Mouse (Mus musculus) C2C12 (cell line): ENCODE results near the gene Rfx7. TPM values are rescaled to one million over a fixed set of nuclear protein-coding genes. Genes with fewer than 3 reads are reported as not detected.

ENCODE experiments used
- H3K27me3 ChIP-seq: one replicate; pipeline ENCODE4 v1.6.1; 2011; ENCODE audit not compliant: control insufficient read depth, insufficient read depth, insufficient read length
- H3K36me3 ChIP-seq: one replicate; pipeline ENCODE4 v1.6.1; 2011; ENCODE audit not compliant: control insufficient read depth, insufficient read depth
- H3K4me3 ChIP-seq: one replicate; pipeline ENCODE4 v1.5.1; 2011; ENCODE audit warnings: mild to moderate bottlenecking, control low read depth; ENCODE audit not compliant: poor library complexity, insufficient read depth, severe bottlenecking
- H3K79me2 ChIP-seq: one replicate; pipeline ENCODE4 v1.6.1; 2011; ENCODE audit not compliant: control insufficient read depth, insufficient read depth
- H3K79me3 ChIP-seq: one replicate; pipeline ENCODE4 v1.6.1; 2011; ENCODE audit warnings: low read depth, control low read depth
- H3ac ChIP-seq: one replicate; pipeline ENCODE3; 2011; ENCODE audit warnings: low read depth; ENCODE audit not compliant: control insufficient read depth, insufficient read length
- CEBPB ChIP-seq: IDR thresholded peaks from one replicate; pipeline ENCODE4 v1.6.1; 2011; ENCODE audit warnings: low read depth, mild to moderate bottlenecking, control low read depth, moderate library complexity
- CTCF ChIP-seq: IDR thresholded peaks from one replicate; pipeline ENCODE4 v1.5.1; 2011; ENCODE audit not compliant: control insufficient read depth, insufficient read depth, insufficient read length
- FOSL1 ChIP-seq: IDR thresholded peaks from one replicate; pipeline ENCODE4 v1.8.0; 2011; ENCODE audit warnings: mild to moderate bottlenecking, low read length; ENCODE audit not compliant: poor library complexity, insufficient read depth, severe bottlenecking
- MAX ChIP-seq: IDR thresholded peaks from one replicate; pipeline ENCODE4 v1.6.1; 2011; ENCODE audit warnings: mild to moderate bottlenecking, control low read depth
- MYOD1 ChIP-seq: IDR thresholded peaks from one replicate; pipeline ENCODE4 v1.6.1; 2011; ENCODE audit warnings: low read depth; ENCODE audit not compliant: control insufficient read depth, insufficient read length
- MYOG ChIP-seq: IDR thresholded peaks from one replicate; pipeline ENCODE4 v1.6.1; 2011; ENCODE audit not compliant: control insufficient read depth, insufficient read length; ENCODE audit errors: extremely low read depth
- USF1 ChIP-seq: IDR thresholded peaks from one replicate; pipeline ENCODE4 v1.6.1; 2011; ENCODE audit warnings: low read depth, mild to moderate bottlenecking, control low read depth, moderate library complexity
- polyA plus RNA-seq: library from polyadenylated mRNA; unstranded; fragments of >200 nt; fragmentation: generic; extraction: Trizol; gene quantifications from one replicate; pipeline ENCODE4 v1.2.1, GENCODE M21; 2012; ENCODE audit warnings: missing spikeins

Rfx7 gene
- polyA plus RNA-seq, 1 experiment: 3.9 TPM

- no peak for TF ChIP-seq CEBPB
- no peak for TF ChIP-seq CTCF
- TF ChIP-seq MYOG: no peak
- TF ChIP-seq USF1: no peak
- no peak for TF ChIP-seq MAX
- no peak for TF ChIP-seq MYOD1
- no peak for TF ChIP-seq FOSL1
Observed at GRCm38 (mm10) chr9:72655602-72656001, 123.6 kb downstream of the Rfx7 start.

GRCm38 (mm10) chr9:72656491-72656890 is 124.5 kb downstream of the Rfx7 start:
- Histone ChIP-seq H3ac (no peak overlapping the region), H3K4me3 (no peak overlapping the region), H3K79me2 (no peaks in the 10 kb centered on the region), H3K27me3 (no peaks in the 10 kb centered on the region), H3K79me3 (no peaks in the 10 kb centered on the region), H3K36me3 (no peaks in the 10 kb centered on the region)
- no peak for TF ChIP-seq CTCF

More at GRCm38 (mm10) chr9:72655602-72656001, 123.6 kb downstream of the Rfx7 start:
- Histone ChIP-seq H3K79me3 (no peaks in the 10 kb centered on the region), H3ac (no peak overlapping the region), H3K79me2 (no peaks in the 10 kb centered on the region), H3K4me3 (no peak overlapping the region), H3K36me3 (no peaks in the 10 kb centered on the region), H3K27me3 (no peaks in the 10 kb centered on the region)

- TF ChIP-seq MAX (no peak), MYOD1 (no peak), USF1 (no peak), CEBPB (no peak), MYOG (no peak), FOSL1 (no peak), CTCF (no peak)
- H3K79me3 ChIP-seq: no peaks in the 10 kb centered on the region
- H3K36me3 ChIP-seq: no peaks in the 10 kb centered on the region
- H3ac ChIP-seq: no peak overlapping the region
- H3K79me2 ChIP-seq: no peaks in the 10 kb centered on the region
- no peaks in the 10 kb centered on the region for H3K27me3 ChIP-seq
- no peak overlapping the region for H3K4me3 ChIP-seq
Observed at GRCm38 (mm10) chr9:72656940-72657339, 124.9 kb downstream of the Rfx7 start.

GRCm38 (mm10) chr9:72657694-72658093 is 125.7 kb downstream of the Rfx7 start:
- TF ChIP-seq MYOG (no peak), MAX (no peak), CTCF (no peak), CEBPB (no peak), FOSL1 (no peak), MYOD1 (no peak), USF1 (no peak)

GRCm38 (mm10) chr9:72660139-72660538 is 128.1 kb downstream of the Rfx7 start:
- Histone ChIP-seq H3K79me2 (peaks cover 30% of the 10 kb centered on the region), H3K27me3 (no peaks in the 10 kb centered on the region), H3ac (no peak overlapping the region), H3K79me3 (peaks cover 26% of the 10 kb centered on the region), H3K36me3 (peaks cover 12% of the 10 kb centered on the region), H3K4me3 (no peak overlapping the region)
- TF ChIP-seq FOSL1: no peak
- TF ChIP-seq MAX: no peak
- no peak for TF ChIP-seq CTCF
- TF ChIP-seq USF1: no peak

More at GRCm38 (mm10) chr9:72657694-72658093, 125.7 kb downstream of the Rfx7 start:
- Histone ChIP-seq H3ac (no peak overlapping the region), H3K79me3 (peaks cover 4% of the 10 kb centered on the region), H3K4me3 (no peak overlapping the region), H3K79me2 (peaks cover 6% of the 10 kb centered on the region), H3K27me3 (no peaks in the 10 kb centered on the region), H3K36me3 (no peaks in the 10 kb centered on the region)

GRCm38 (mm10) chr9:72660911-72661310 is 128.9 kb downstream of the Rfx7 start:
- H3K4me3 ChIP-seq: no peak overlapping the region
- TF ChIP-seq USF1 (no peak), CEBPB (no peak), MYOG (no peak), MYOD1 (no peak), MAX (no peak), CTCF (no peak), FOSL1 (no peak)

GRCm38 (mm10) chr9:72661561-72661894 is 129.5 kb downstream of the Rfx7 start:
- H3K79me2 ChIP-seq: peaks cover 44% of the 10 kb centered on the region
- H3K4me3 ChIP-seq: peak overlapping the region; percentile 75
- peak overlapping the region; percentile 70 for H3ac ChIP-seq
- H3K79me3 ChIP-seq: peaks cover 39% of the 10 kb centered on the region
- H3K27me3 ChIP-seq: no peaks in the 10 kb centered on the region
- peaks cover 25% of the 10 kb centered on the region for H3K36me3 ChIP-seq
- TF ChIP-seq CEBPB (no peak), MYOD1 (no peak), USF1 (no peak), MYOG (no peak), MAX (no peak), CTCF (no peak), FOSL1 (no peak)

More at GRCm38 (mm10) chr9:72660911-72661310, 128.9 kb downstream of the Rfx7 start:
- Histone ChIP-seq H3K79me3 (peaks cover 34% of the 10 kb centered on the region), H3K27me3 (no peaks in the 10 kb centered on the region), H3K79me2 (peaks cover 38% of the 10 kb centered on the region), H3ac (no peak overlapping the region), H3K36me3 (peaks cover 20% of the 10 kb centered on the region)
